Mouse (Mus musculus) ovary, adult 10 weeks (tissue): ENCODE measurements around the gene Ect2l. TPM values are rescaled to one million over a fixed set of nuclear protein-coding genes. Genes with fewer than 3 reads are reported as not detected.

Experiments used
- polyA plus RNA-seq: library from polyadenylated mRNA; stranded (reverse); fragments of 350-450 nt; fragmentation: Illumina TruSeq; extraction: RNeasy Lipid Tissue Mini Kit (QIAGEN cat#74804); gene quantifications from one replicate; pipeline ENCODE4 v1.2.3, GENCODE M21; 2014

The Ect2l gene
- polyA plus RNA-seq = 2.2 TPM

DNA sequence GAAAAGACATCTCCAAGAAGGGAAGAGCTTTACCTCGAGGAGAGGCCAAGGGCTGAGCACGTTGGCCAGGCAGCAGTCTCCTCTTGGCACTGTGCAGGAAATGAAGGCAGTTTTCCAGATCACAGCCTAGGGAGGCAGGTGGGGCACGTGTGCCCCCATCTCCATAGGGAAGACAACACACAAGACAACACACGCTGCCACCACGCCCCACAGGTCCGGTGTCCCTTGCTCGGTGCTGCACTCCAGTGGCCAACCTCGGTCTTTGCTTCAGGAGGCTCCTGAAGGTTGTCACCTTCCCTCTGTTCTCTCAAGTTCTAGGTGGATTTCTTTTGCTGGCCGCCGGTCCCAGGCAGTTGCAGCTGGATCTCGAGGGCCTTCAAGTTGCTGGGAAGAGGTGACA lies at the start of gene Ect2l:
Gene Ect2l (minus strand): TSS at position 165 of the 400 bp plus-strand sequence.

DNA sequence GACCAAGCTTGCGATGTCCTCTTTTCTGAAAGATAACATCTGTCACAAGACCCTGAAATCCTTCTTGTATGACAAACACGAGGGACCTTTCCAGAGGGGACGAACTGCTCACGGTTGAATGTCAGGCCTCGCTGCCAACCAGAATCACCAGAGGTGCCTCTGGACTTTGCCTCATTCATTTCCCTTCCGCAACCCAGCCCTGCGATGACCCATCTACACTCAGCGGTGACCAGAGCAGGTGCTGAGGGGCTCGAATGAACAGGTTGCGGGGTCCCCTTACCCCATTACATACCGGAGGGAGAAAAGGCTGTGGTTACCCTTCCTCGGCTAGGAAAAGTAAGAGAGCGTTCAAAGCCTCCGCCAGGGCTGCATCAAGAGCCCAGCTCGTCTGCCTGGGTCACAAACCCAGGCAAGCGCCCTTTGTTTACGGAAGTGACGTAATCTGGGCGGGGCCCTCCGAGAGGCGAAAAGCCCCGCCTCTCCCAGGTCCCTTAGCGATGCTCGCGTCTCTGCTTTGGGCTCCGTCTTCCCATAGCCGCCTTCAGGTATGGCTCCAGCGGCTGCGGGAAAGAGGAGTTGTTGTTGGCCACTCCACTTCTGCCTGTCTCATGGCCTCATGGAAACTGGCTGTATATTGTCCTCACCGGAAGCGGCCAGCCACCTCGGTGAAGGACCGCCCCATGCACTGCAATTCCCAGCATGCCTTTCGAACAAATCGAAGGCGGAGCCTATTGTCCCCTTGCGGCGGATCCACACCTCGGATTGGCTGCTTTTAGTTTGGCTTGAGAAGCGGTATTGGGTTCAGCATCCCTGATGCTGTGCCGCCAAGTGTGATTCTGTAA lies 24.1 kb upstream of the Ect2l start, which contains the start of gene Ccdc28a:
Gene Ccdc28a (minus strand): TSS at position 439 of the 842 bp plus-strand sequence.

Other genes with a start within 250 kb of the Ect2l start
- 256 TPM for gene Abracl, start 187.6 kb downstream of the Ect2l start, polyA plus RNA-seq
- 60.2 TPM for gene Reps1, start 155.0 kb downstream of the Ect2l start, polyA plus RNA-seq
- 6.8 TPM for gene Ccdc28a, start 24.1 kb upstream of the Ect2l start, polyA plus RNA-seq
- gene Nhsl1, start 108.1 kb upstream of the Ect2l start, polyA plus RNA-seq = 3.8 TPM